Mouse (Mus musculus): ENCODE results near the gene Fasn. TPM values are rescaled to one million over a fixed set of nuclear protein-coding genes. Genes with fewer than 3 reads are reported as not detected.

Fasn gene
- polyA plus RNA-seq, 1 experiment from 2014 or later, result 11.3 TPM

DNA sequence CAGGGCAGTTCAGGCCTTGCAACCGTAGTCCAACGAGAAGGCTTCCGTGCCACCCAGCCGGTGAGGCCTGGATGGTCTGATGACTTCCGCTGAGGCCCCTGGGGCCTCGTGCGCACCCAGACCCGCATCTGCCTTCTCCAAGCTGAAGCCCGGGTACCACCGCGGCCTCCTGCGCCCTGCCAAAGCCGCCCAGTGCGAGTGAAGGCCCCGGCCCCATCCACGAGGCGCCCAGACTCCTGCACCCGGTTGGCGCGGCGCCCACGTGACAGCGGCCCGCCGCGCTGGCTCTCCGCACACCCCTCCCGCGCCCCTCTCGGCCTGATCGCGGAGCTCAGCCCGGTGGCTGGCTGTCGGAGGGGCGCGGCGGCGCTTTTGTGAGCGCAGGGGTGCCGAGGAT, 798 bp downstream of the Fasn start:
- Histone ChIP-seq H3K36me3 (ENCODE audit: control insufficient read depth, insufficient read depth) (peaks cover 33% of the 10 kb centered on the region), H3K27me3 (replicated peaks; ENCODE audit: control insufficient read depth, insufficient read depth, low read length) (no peaks in the 10 kb centered on the region), H3K9ac (ENCODE audit: low read depth, low read length) (peak overlapping the region; percentile 72), H3K27ac (ENCODE audit: low read depth, low read length) (peak overlapping the region; percentile 89), H3K4me3 (ENCODE audit: low read depth, low read length) (peak overlapping the region; percentile 80), H3K4me2 (replicated peaks; ENCODE audit: low read depth) (peak overlapping the region; percentile 84), H3K4me1 (replicated peaks; ENCODE audit: control insufficient read depth, insufficient read depth, low read length) (peaks cover 4% of the 10 kb centered on the region; the same call in 1 of the 2 replicates), H3K9me3 (ENCODE audit: control insufficient read depth) (no peaks in the 10 kb centered on the region)
- peak; percentile 42 for ATAC-seq
- no peak for TF ChIP-seq CTCF (IDR thresholded peaks at IDR 0.05; ENCODE audit: low read depth)
- WGBS, result under 1% methylated on average over 40 of the region's 40 CpGs

DNA sequence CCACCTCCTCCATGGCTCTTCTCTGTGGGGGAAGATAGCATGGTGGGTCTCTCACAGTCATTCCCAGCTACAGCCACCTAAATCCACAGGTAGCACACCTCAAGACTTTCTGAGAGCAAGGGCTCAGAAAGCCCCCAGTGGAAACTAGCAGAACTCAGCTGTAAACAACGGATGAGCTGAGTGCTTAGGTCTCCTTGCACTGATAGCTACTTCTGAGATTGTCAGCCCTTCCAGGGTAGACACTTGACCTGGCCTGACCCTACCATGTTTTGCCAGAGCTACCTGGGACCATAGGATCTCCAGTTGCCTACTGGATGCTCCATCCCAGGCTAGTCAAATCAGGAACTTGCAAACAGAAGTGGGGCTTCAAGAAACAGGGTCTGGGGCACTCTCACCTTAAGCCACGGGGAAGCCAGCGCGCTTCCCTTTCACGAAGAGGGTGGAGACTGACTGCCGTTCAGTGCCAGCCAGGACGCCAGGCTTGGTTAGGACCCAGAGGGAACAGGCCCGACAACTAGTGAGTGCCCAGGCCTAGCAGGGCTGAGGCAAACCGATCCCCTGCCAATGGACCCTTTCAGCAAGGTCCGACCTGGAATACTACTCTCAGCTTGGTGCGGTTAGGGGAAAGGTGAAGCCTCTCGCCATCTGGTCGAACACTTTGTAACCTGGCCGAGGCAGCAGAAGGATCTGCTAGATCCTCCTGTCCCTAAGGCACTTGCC, 1.4 kb downstream of the Fasn start:
- H3K27me3 ChIP-seq (replicated peaks; ENCODE audit: control insufficient read depth, insufficient read depth, low read length), result no peaks in the 10 kb centered on the region
- peaks cover 39% of the 10 kb centered on the region for H3K36me3 ChIP-seq (ENCODE audit: control insufficient read depth, insufficient read depth)
- H3K9ac ChIP-seq (ENCODE audit: low read depth, low read length), result peak overlapping the region; percentile 72
- peak overlapping the region; percentile 80 for H3K4me3 ChIP-seq (ENCODE audit: low read depth, low read length)
- H3K9me3 ChIP-seq (ENCODE audit: control insufficient read depth), result no peaks in the 10 kb centered on the region
- ATAC-seq, result no peak
- peak overlapping the region; percentile 84 for H3K4me2 ChIP-seq (replicated peaks; ENCODE audit: low read depth)
- H3K27ac ChIP-seq (ENCODE audit: low read depth, low read length), result peak overlapping the region; percentile 89
- WGBS, result under 1% methylated on average over 14 of the region's 14 CpGs
- TF ChIP-seq CTCF (IDR thresholded peaks at IDR 0.05; ENCODE audit: low read depth), result no peak
- peaks cover 4% of the 10 kb centered on the region; the same call in 1 of the 2 replicates for H3K4me1 ChIP-seq (replicated peaks; ENCODE audit: control insufficient read depth, insufficient read depth, low read length)

DNA sequence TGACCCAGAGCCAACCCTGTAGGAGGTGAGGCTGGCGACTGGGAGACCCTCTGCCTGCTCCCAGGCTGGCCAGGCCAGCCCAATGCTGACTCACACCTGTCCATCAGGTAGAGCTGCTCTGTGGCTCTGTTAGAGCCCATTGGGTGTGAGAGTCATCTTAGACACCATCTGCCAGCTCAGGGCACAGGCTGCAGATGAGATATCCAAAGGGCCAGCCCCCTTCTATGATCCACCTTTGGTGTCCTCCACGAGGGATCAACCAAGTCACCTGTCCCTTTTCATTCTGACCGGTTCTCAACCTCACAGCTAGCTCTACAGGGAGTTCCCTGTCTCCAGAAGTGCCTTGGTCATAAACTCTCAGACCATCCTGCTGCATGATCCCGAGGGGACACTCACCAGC, 2.0 kb downstream of the Fasn start:
- Histone ChIP-seq H3K9ac (ENCODE audit: low read depth, low read length) (no peak overlapping the region), H3K4me3 (ENCODE audit: low read depth, low read length) (peak overlapping the region; percentile 80), H3K36me3 (ENCODE audit: control insufficient read depth, insufficient read depth) (peaks cover 46% of the 10 kb centered on the region), H3K9me3 (ENCODE audit: control insufficient read depth) (no peaks in the 10 kb centered on the region), H3K27ac (ENCODE audit: low read depth, low read length) (no peak overlapping the region; the same call in 1 of the 2 replicates), H3K4me1 (replicated peaks; ENCODE audit: control insufficient read depth, insufficient read depth, low read length) (peaks cover 4% of the 10 kb centered on the region; the same call in 1 of the 2 replicates), H3K27me3 (replicated peaks; ENCODE audit: control insufficient read depth, insufficient read depth, low read length) (no peaks in the 10 kb centered on the region), H3K4me2 (replicated peaks; ENCODE audit: low read depth) (peak overlapping the region; percentile 84)
- no peak for TF ChIP-seq CTCF (IDR thresholded peaks at IDR 0.05; ENCODE audit: low read depth)
- 36% methylated on average over 4 of the region's 4 CpGs for WGBS
- no peak for ATAC-seq

DNA sequence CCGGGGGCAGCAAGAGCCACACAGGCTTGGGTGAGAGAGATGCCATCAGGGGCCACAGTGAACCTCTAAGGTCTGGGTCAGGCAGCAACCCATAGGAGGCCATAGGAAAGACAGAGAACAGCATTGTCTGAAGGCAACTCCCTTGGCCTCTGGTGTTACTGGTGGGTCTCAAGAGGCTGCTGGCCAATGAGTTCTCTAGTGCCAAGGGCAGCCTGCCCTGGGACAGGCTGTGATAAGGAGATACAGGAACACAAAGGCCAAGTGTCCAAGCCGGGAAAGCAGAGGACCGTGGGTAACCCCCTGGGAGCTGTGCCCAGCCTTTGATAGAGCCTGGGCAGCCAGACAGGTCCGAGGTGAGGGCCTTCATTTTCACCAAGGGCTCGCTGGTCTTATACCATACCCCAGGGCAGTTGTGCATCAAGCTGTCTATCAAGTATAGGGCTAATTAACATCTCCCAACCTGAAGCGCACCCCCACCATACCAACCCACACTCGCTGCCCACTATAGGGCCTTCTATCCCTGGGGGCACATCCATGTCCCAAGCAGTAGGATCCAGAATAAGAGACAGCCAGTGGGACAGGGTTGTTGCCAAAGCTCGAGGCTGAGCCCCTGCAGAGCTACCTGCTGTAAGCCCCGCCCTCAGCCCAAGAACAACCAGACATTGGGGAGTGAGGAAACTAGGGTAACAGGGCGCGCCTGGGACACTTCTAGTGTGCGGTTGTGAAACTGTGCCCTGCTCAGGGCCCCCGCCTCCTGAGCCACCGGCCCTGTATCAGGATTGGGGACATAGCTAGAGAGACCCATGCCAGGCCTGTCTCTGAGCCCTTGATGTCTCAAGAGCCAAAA, 3.0 kb downstream of the Fasn start:
- H3K9ac ChIP-seq (ENCODE audit: low read depth, low read length), result no peak overlapping the region
- H3K4me1 ChIP-seq (replicated peaks; ENCODE audit: control insufficient read depth, insufficient read depth, low read length), result peaks cover 4% of the 10 kb centered on the region; the same call in 1 of the 2 replicates
- H3K4me3 ChIP-seq (ENCODE audit: low read depth, low read length), result 0 out of 2 replicates have a peak overlapping the region, but pooled peaks have one; percentile 80
- H3K36me3 ChIP-seq (ENCODE audit: control insufficient read depth, insufficient read depth), result peaks cover 56% of the 10 kb centered on the region
- H3K4me2 ChIP-seq (replicated peaks; ENCODE audit: low read depth), result peak overlapping the region; percentile 84
- no peaks in the 10 kb centered on the region for H3K9me3 ChIP-seq (ENCODE audit: control insufficient read depth)
- WGBS, result 59% methylated on average over 14 of the region's 14 CpGs
- TF ChIP-seq CTCF (IDR thresholded peaks at IDR 0.05; ENCODE audit: low read depth), result no peak
- no peak for ATAC-seq
- 0 out of 2 replicates have a peak overlapping the region, but pooled peaks have one; percentile 1 for H3K27ac ChIP-seq (ENCODE audit: low read depth, low read length)
- H3K27me3 ChIP-seq (replicated peaks; ENCODE audit: control insufficient read depth, insufficient read depth, low read length), result no peaks in the 10 kb centered on the region

- Histone ChIP-seq H3K4me2 (replicated peaks; ENCODE audit: low read depth) (no peak overlapping the region), H3K9me3 (ENCODE audit: control insufficient read depth) (no peaks in the 10 kb centered on the region), H3K4me1 (replicated peaks; ENCODE audit: control insufficient read depth, insufficient read depth, low read length) (peaks cover 4% of the 10 kb centered on the region; the same call in 1 of the 2 replicates), H3K36me3 (ENCODE audit: control insufficient read depth, insufficient read depth) (peaks cover 63% of the 10 kb centered on the region), H3K4me3 (ENCODE audit: low read depth, low read length) (no peak overlapping the region), H3K27ac (ENCODE audit: low read depth, low read length) (0 out of 2 replicates have a peak overlapping the region, but pooled peaks have one; percentile 28), H3K9ac (ENCODE audit: low read depth, low read length) (no peak overlapping the region), H3K27me3 (replicated peaks; ENCODE audit: control insufficient read depth, insufficient read depth, low read length) (no peaks in the 10 kb centered on the region)
- 89% methylated on average over 14 of the region's 14 CpGs for WGBS
- no peak for TF ChIP-seq CTCF (IDR thresholded peaks at IDR 0.05; ENCODE audit: low read depth)
- no peak for ATAC-seq
Measured at GRCm38 (mm10) chr11:120820546-120820945, 3.8 kb downstream of the Fasn start.

GRCm38 (mm10) chr11:120819556-120819955, 4.8 kb downstream of the Fasn start:
- no peak for ATAC-seq
- H3K9me3 ChIP-seq (ENCODE audit: control insufficient read depth), result no peaks in the 10 kb centered on the region
- TF ChIP-seq CTCF (IDR thresholded peaks at IDR 0.05; ENCODE audit: low read depth), result no peak
- no peaks in the 10 kb centered on the region for H3K27me3 ChIP-seq (replicated peaks; ENCODE audit: control insufficient read depth, insufficient read depth, low read length)
- H3K4me3 ChIP-seq (ENCODE audit: low read depth, low read length), result no peak overlapping the region
- H3K27ac ChIP-seq (ENCODE audit: low read depth, low read length), result no peak overlapping the region
- no peak overlapping the region for H3K4me2 ChIP-seq (replicated peaks; ENCODE audit: low read depth)
- H3K36me3 ChIP-seq (ENCODE audit: control insufficient read depth, insufficient read depth), result peaks cover 73% of the 10 kb centered on the region
- WGBS, result 95% methylated on average over 6 of the region's 6 CpGs
- H3K9ac ChIP-seq (ENCODE audit: low read depth, low read length), result no peak overlapping the region
- H3K4me1 ChIP-seq (replicated peaks; ENCODE audit: control insufficient read depth, insufficient read depth, low read length), result peaks cover 4% of the 10 kb centered on the region; the same call in 1 of the 2 replicates
